Mouse (Mus musculus) left cerebral cortex, adult 2 months (tissue): Measurements from ENCODE around the gene Togaram1. TPM values are rescaled to one million over a fixed set of nuclear protein-coding genes. Genes with fewer than 3 reads are reported as not detected.

Source experiments
- DNase-seq, 2 experiments: peaks; one replicate each; pipeline ENCODE4 v3.0.0; 2021 to 2022; ENCODE audit warnings: low spot score in 2 of 2, mixed read lengths in 1 of 2; ENCODE audit errors: extremely low spot score in 1 of 2
- H3K27ac ChIP-seq: fragments of 200-600 bp; 2 replicates; pipeline ENCODE4 v1.8.1; 2022
- H3K4me3 ChIP-seq: fragments of 200-600 bp; 2 replicates; pipeline ENCODE4 v1.8.1; 2022
- CTCF ChIP-seq: fragments of 200-600 bp; IDR thresholded peaks from 2 replicates; pipeline ENCODE4 v1.8.1; 2022; ENCODE audit warnings: antibody characterized with exemption, mild to moderate bottlenecking, moderate library complexity
- intact Hi-C: fragments of 180-260 bp; cut with DNase I; formaldehyde crosslinking; loops from one replicate; pipeline ENCODE4 v1.15.1; 2025
- long read RNA-seq, 2 experiments: library from polyadenylated mRNA; stranded (forward); transcript quantifications; one replicate each; pipeline ENCODE4 v2.0.0; 2021; ENCODE audit warnings: borderline mapping rate in 2 of 2
- total RNA-seq, 2 experiments: library from RNA; stranded (reverse); gene quantifications; 2 replicates each; pipeline ENCODE4 v1.2.3; 2021

Togaram1 gene
- total RNA-seq = 10 to 100 TPM; 56.0 to 57.0 TPM
- long read RNA-seq, experiment 1, full-length matches to known transcripts = 28 of 34 reads
- long read RNA-seq, experiment 1, partial matches to known transcripts = 3 of 34 reads
- long read RNA-seq, experiment 1, other reads (novel, unspliced or antisense) = 3 of 34 reads
- long read RNA-seq, experiment 2, full-length matches to known transcripts = 14 of 18 reads
- long read RNA-seq, experiment 2, partial matches to known transcripts = 0 of 18 reads
- long read RNA-seq, experiment 2, other reads (novel, unspliced or antisense) = 4 of 18 reads

- peak; percentile 98 to 99 for DNase-seq
- H3K4me3 ChIP-seq = peak within 1 kb of the TSS; percentile 77
- intact Hi-C loops = loop anchor here (1.0 kb wide), 1 partner anchor 109 kb away; the partner anchor contains the start of gene Fkbp3
- TF ChIP-seq CTCF = no peak; the same call in 1 of the 2 replicates
- peak within 1 kb of the TSS; percentile 84 for H3K27ac ChIP-seq
These were observed at the start of gene Togaram1, which contains the start of gene Klhl28 for GRCm38 (mm10) chr12:64965124-64966026. Gene Togaram1 (plus strand): TSS chr12:64965804. Gene Klhl28 (minus strand): TSS chr12:64965534.

GRCm38 (mm10) chr12:64916735-64917134 is 48.9 kb upstream of the Togaram1 start:
- TF ChIP-seq CTCF = no peak
- no peak for DNase-seq
- no peak overlapping the region for H3K27ac ChIP-seq
- intact Hi-C loops = no loop called here
- no peak overlapping the region for H3K4me3 ChIP-seq

GRCm38 (mm10) chr12:64917578-64918471 is 47.8 kb upstream of the Togaram1 start, which contains the start of gene Gm527:
Gene Gm527 (plus strand): TSS chr12:64917906.
- TF ChIP-seq CTCF = no peak
- intact Hi-C loops = no loop called here
- peak within 1 kb of the TSS; percentile 50; the same call in 1 of the 2 replicates for H3K27ac ChIP-seq

GRCm38 (mm10) chr12:64937493-64937892 is 28.1 kb upstream of the Togaram1 start:
- H3K4me3 ChIP-seq = no peak overlapping the region
- peak; percentile 21; the same call in 1 of the 2 replicates for TF ChIP-seq CTCF
- DNase-seq = no peak
- H3K27ac ChIP-seq = no peak overlapping the region
- intact Hi-C loops = no loop called here

More at GRCm38 (mm10) chr12:64917578-64918471, 47.8 kb upstream of the Togaram1 start, which contains the start of gene Gm527:
- H3K4me3 ChIP-seq = peak within 1 kb of the TSS; percentile 85
- peak; percentile 92 to 93 for DNase-seq

- TF ChIP-seq CTCF = no peak
- no peak for DNase-seq
- Histone ChIP-seq H3K27ac (no peak overlapping the region), H3K4me3 (peak overlapping the region; percentile 77)
- intact Hi-C loops = no loop called here
These were observed 1.0 kb upstream of the Togaram1 start for GRCm38 (mm10) chr12:64964560-64964959.

- peak overlapping the region; percentile 77 for H3K4me3 ChIP-seq
- peak overlapping the region; percentile 84 for H3K27ac ChIP-seq
- DNase-seq = peak; percentile 35 to 51
- no peak for TF ChIP-seq CTCF
- intact Hi-C loops = no loop called here
These were observed 562 bp downstream of the Togaram1 start for GRCm38 (mm10) chr12:64966101-64966631.

GRCm38 (mm10) chr12:64966652-64967435 is 1.2 kb downstream of the Togaram1 start:
- intact Hi-C loops = no loop called here
- TF ChIP-seq CTCF = no peak
- peak overlapping the region; percentile 84 for H3K27ac ChIP-seq

GRCm38 (mm10) chr12:64967470-64967869 is 1.9 kb downstream of the Togaram1 start:
- no peak for DNase-seq
- intact Hi-C loops = no loop called here
- no peak for TF ChIP-seq CTCF
- no peak overlapping the region for H3K27ac ChIP-seq
- peak overlapping the region; percentile 77 for H3K4me3 ChIP-seq

More at GRCm38 (mm10) chr12:64966652-64967435, 1.2 kb downstream of the Togaram1 start:
- DNase-seq = no peak
- H3K4me3 ChIP-seq = peak overlapping the region; percentile 77

GRCm38 (mm10) chr12:64968067-64968466 is 2.5 kb downstream of the Togaram1 start:
- H3K27ac ChIP-seq = no peak overlapping the region
- no peak for TF ChIP-seq CTCF
- DNase-seq = no peak
- intact Hi-C loops = no loop called here
- peak overlapping the region; percentile 77 for H3K4me3 ChIP-seq

- H3K4me3 ChIP-seq = no peak overlapping the region; the same call in 1 of the 2 replicates
- intact Hi-C loops = no loop called here
- DNase-seq = no peak
- no peak overlapping the region for H3K27ac ChIP-seq
- TF ChIP-seq CTCF = no peak
These were observed 5.8 kb downstream of the Togaram1 start for GRCm38 (mm10) chr12:64971399-64971798.
